Mouse (Mus musculus): ENCODE measurements at regions not wholly inside any gene's neighbourhood (a gene's known extent, or its start where the extent isn't known, plus 50 kb on each side); places are given as distances from the start of the nearest gene placed in this dataset.

GRCm38 (mm10) chr17:10079853-10080650 is 239.6 kb downstream of the Qk start:
- TF ChIP-seq CTCF (IDR thresholded peaks at IDR 0.05; ENCODE audit: low read depth): no peak
- TF ChIP-seq EP300 (IDR thresholded peaks at IDR 0.05; ENCODE audit: low read depth): no peak
